Mouse (Mus musculus): ENCODE data around the gene Chuk. TPM values are rescaled to one million over a fixed set of nuclear protein-coding genes. Genes with fewer than 3 reads are reported as not detected.

The Chuk gene
- polyA plus RNA-seq (2014; fragmentation: Nextera tagmentation; extraction: Ambion mirVana), result 59.6 and 62.9 TPM in 2 replicates

GRCm38 (mm10) chr19:44106831-44107660 lies at the start of gene Chuk:
Gene Chuk, minus strand, starts transcription at chr19:44107480.
- Histone ChIP-seq H3K27ac (ENCODE audit: low read depth, low read length) (no peak within 1 kb of the TSS), H3K9ac (ENCODE audit: low read length) (peak within 1 kb of the TSS; percentile 90), H3K27me3 (ENCODE audit: control insufficient read depth, insufficient read depth, low read length) (no peaks in the 10 kb centered on the region), H3K9me3 (ENCODE audit: control insufficient read depth, low read length) (no peaks in the 10 kb centered on the region), H3K36me3 (ENCODE audit: control insufficient read depth, insufficient read depth, low read length) (no peaks in the 10 kb centered on the region; the same call in 1 of the 2 replicates), H3K4me1 (replicated peaks; ENCODE audit: control insufficient read depth, insufficient read depth, low read length) (peaks cover 6% of the 10 kb centered on the region), H3K4me2 (ENCODE audit: low read depth, low read length, severe bottlenecking) (peak within 1 kb of the TSS; percentile 88), H3K4me3 (ENCODE audit: low read depth, low read length) (peak within 1 kb of the TSS; percentile 96)
- WGBS, result 1% methylated on average over 65 of the region's 67 CpGs
- ATAC-seq (replicated peaks; ENCODE audit: low FRiP score), result peak; percentile 98
- DNase-seq (ENCODE audit: low spot score), result peak; percentile 98

DNA sequence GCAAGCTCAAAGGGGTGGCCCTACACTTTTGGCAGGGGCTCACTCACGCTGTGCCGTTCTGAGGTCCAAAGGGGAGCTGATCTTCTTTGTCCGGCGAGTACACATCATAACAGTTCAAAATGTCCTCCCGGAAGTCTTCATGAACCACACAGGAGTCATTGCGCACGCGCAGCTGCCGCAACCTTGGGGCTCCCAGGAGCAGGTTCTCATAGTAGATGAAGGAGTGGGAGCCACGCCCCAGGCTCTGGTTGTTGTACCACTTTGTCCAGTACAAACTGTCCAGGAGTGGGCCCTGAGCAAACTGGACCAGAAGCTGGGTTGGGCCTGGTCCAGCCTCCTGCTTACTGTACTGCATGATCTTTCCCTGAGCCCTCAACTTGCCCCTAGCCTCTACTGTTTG lies 49.7 kb upstream of the Chuk start:
- no peak for ATAC-seq (replicated peaks; ENCODE audit: low FRiP score)
- 96% methylated on average over 10 of the region's 10 CpGs for WGBS
- no peaks in the 10 kb centered on the region for H3K36me3 ChIP-seq (ENCODE audit: control insufficient read depth, insufficient read depth, low read length)
- no peak overlapping the region for H3K4me3 ChIP-seq (ENCODE audit: low read depth, low read length)
- DNase-seq (ENCODE audit: low spot score), result no peak
- no peak overlapping the region for H3K27ac ChIP-seq (ENCODE audit: low read depth, low read length)
- no peaks in the 10 kb centered on the region for H3K9me3 ChIP-seq (ENCODE audit: control insufficient read depth, low read length)
- no peak overlapping the region for H3K4me2 ChIP-seq (ENCODE audit: low read depth, low read length, severe bottlenecking)
- no peaks in the 10 kb centered on the region for H3K4me1 ChIP-seq (replicated peaks; ENCODE audit: control insufficient read depth, insufficient read depth, low read length)
- no peak overlapping the region for H3K9ac ChIP-seq (ENCODE audit: low read length)
- no peaks in the 10 kb centered on the region for H3K27me3 ChIP-seq (ENCODE audit: control insufficient read depth, insufficient read depth, low read length)

- no peak overlapping the region for H3K27ac ChIP-seq (ENCODE audit: low read depth, low read length)
- no peaks in the 10 kb centered on the region for H3K36me3 ChIP-seq (ENCODE audit: control insufficient read depth, insufficient read depth, low read length)
- no peaks in the 10 kb centered on the region for H3K9me3 ChIP-seq (ENCODE audit: control insufficient read depth, low read length)
- no peak overlapping the region for H3K9ac ChIP-seq (ENCODE audit: low read length)
- ATAC-seq (replicated peaks; ENCODE audit: low FRiP score), result no peak
- no peaks in the 10 kb centered on the region for H3K4me1 ChIP-seq (replicated peaks; ENCODE audit: control insufficient read depth, insufficient read depth, low read length)
- no peaks in the 10 kb centered on the region for H3K27me3 ChIP-seq (ENCODE audit: control insufficient read depth, insufficient read depth, low read length)
- no peak for DNase-seq (ENCODE audit: low spot score)
- WGBS, result 84% methylated on average over 5 of the region's 5 CpGs
- H3K4me2 ChIP-seq (ENCODE audit: low read depth, low read length, severe bottlenecking), result no peak overlapping the region
- H3K4me3 ChIP-seq (ENCODE audit: low read depth, low read length), result no peak overlapping the region
These were observed 46.5 kb upstream of the Chuk start for GRCm38 (mm10) chr19:44153781-44154180.

- no peaks in the 10 kb centered on the region for H3K36me3 ChIP-seq (ENCODE audit: control insufficient read depth, insufficient read depth, low read length)
These were observed 41.7 kb upstream of the Chuk start for GRCm38 (mm10) chr19:44148991-44149390.

DNA sequence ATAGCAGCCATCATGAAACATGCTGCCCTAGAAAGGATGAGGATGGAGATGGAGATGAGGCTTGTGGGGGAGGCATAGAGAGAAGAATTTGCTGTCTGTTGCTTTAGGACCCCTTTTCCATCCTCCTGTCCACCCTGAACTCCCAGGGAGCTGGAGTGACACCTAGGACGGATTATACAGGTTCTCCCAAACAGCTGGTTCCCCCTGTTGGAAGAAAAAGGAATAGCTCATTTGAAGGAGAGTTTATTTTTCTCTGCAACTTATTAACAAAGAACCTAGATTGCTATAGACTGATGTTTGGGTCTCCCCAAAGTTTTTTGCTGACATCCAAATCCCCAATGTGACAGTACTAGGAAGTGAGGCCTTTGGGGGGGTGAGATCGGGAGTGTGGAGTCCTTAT lies 41.1 kb upstream of the Chuk start:
- no peak for DNase-seq (ENCODE audit: low spot score)
- no peaks in the 10 kb centered on the region for H3K9me3 ChIP-seq (ENCODE audit: control insufficient read depth, low read length)
- no peak for ATAC-seq (replicated peaks; ENCODE audit: low FRiP score)
- H3K9ac ChIP-seq (ENCODE audit: low read length), result no peak overlapping the region
- H3K27ac ChIP-seq (ENCODE audit: low read depth, low read length), result no peak overlapping the region
- no peak overlapping the region for H3K4me3 ChIP-seq (ENCODE audit: low read depth, low read length)
- no peaks in the 10 kb centered on the region for H3K36me3 ChIP-seq (ENCODE audit: control insufficient read depth, insufficient read depth, low read length)
- H3K27me3 ChIP-seq (ENCODE audit: control insufficient read depth, insufficient read depth, low read length), result no peaks in the 10 kb centered on the region
- 34% methylated on average over 2 of the region's 2 CpGs for WGBS
- peaks cover 6% of the 10 kb centered on the region for H3K4me1 ChIP-seq (replicated peaks; ENCODE audit: control insufficient read depth, insufficient read depth, low read length)
- no peak overlapping the region for H3K4me2 ChIP-seq (ENCODE audit: low read depth, low read length, severe bottlenecking)

More at GRCm38 (mm10) chr19:44148991-44149390, 41.7 kb upstream of the Chuk start:
- DNase-seq (ENCODE audit: low spot score), result no peak
- no peak overlapping the region for H3K4me2 ChIP-seq (ENCODE audit: low read depth, low read length, severe bottlenecking)
- peaks cover 6% of the 10 kb centered on the region for H3K4me1 ChIP-seq (replicated peaks; ENCODE audit: control insufficient read depth, insufficient read depth, low read length)
- H3K27ac ChIP-seq (ENCODE audit: low read depth, low read length), result no peak overlapping the region
- ATAC-seq (replicated peaks; ENCODE audit: low FRiP score), result no peak
- no peaks in the 10 kb centered on the region for H3K9me3 ChIP-seq (ENCODE audit: control insufficient read depth, low read length)
- no peak overlapping the region for H3K4me3 ChIP-seq (ENCODE audit: low read depth, low read length)
- WGBS, result 80% methylated on average over 2 of the region's 2 CpGs
- H3K9ac ChIP-seq (ENCODE audit: low read length), result no peak overlapping the region
- H3K27me3 ChIP-seq (ENCODE audit: control insufficient read depth, insufficient read depth, low read length), result no peaks in the 10 kb centered on the region

GRCm38 (mm10) chr19:44146951-44147350 lies 39.7 kb upstream of the Chuk start:
- no peak overlapping the region for H3K27ac ChIP-seq (ENCODE audit: low read depth, low read length)
- H3K4me2 ChIP-seq (ENCODE audit: low read depth, low read length, severe bottlenecking), result no peak overlapping the region
- ATAC-seq (replicated peaks; ENCODE audit: low FRiP score), result no peak
- no peaks in the 10 kb centered on the region; the same call in 1 of the 2 replicates for H3K36me3 ChIP-seq (ENCODE audit: control insufficient read depth, insufficient read depth, low read length)
- no peak for DNase-seq (ENCODE audit: low spot score)
- no peak overlapping the region for H3K9ac ChIP-seq (ENCODE audit: low read length)
- H3K9me3 ChIP-seq (ENCODE audit: control insufficient read depth, low read length), result no peaks in the 10 kb centered on the region
- no peak overlapping the region for H3K4me3 ChIP-seq (ENCODE audit: low read depth, low read length)
- WGBS, result 96% methylated on average over 8 of the region's 8 CpGs
- H3K4me1 ChIP-seq (replicated peaks; ENCODE audit: control insufficient read depth, insufficient read depth, low read length), result peaks cover 6% of the 10 kb centered on the region
- H3K27me3 ChIP-seq (ENCODE audit: control insufficient read depth, insufficient read depth, low read length), result no peaks in the 10 kb centered on the region

DNA sequence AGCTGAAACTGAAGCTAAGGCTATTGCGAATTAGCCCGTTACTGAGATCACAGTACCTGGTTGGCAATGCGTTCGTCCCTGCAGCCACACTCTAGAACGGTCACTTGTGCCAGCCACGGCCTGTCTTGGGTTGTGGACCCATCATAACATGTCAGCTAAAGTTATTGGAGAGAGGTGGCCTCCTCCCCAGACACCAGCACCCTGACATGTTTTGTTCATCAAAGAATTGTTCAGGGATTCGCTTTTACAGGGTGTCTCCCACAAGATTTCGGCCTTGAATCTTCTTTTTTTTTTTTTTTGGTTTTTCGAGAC lies 39.2 kb upstream of the Chuk start:
- WGBS, result 67% methylated on average over 9 of the region's 9 CpGs
- DNase-seq (ENCODE audit: low spot score) (no peak), ATAC-seq (replicated peaks; ENCODE audit: low FRiP score) (no peak)
- Histone ChIP-seq H3K27me3 (ENCODE audit: control insufficient read depth, insufficient read depth, low read length) (no peaks in the 10 kb centered on the region), H3K9ac (ENCODE audit: low read length) (peak overlapping the region; percentile 73; the same call in 1 of the 2 replicates), H3K4me2 (ENCODE audit: low read depth, low read length, severe bottlenecking) (peak overlapping the region; percentile 70), H3K4me3 (ENCODE audit: low read depth, low read length) (peak overlapping the region; percentile 58), H3K9me3 (ENCODE audit: control insufficient read depth, low read length) (no peaks in the 10 kb centered on the region), H3K4me1 (replicated peaks; ENCODE audit: control insufficient read depth, insufficient read depth, low read length) (peaks cover 6% of the 10 kb centered on the region), H3K36me3 (ENCODE audit: control insufficient read depth, insufficient read depth, low read length) (peaks cover 4% of the 10 kb centered on the region; the same call in 1 of the 2 replicates), H3K27ac (ENCODE audit: low read depth, low read length) (no peak overlapping the region)

DNA sequence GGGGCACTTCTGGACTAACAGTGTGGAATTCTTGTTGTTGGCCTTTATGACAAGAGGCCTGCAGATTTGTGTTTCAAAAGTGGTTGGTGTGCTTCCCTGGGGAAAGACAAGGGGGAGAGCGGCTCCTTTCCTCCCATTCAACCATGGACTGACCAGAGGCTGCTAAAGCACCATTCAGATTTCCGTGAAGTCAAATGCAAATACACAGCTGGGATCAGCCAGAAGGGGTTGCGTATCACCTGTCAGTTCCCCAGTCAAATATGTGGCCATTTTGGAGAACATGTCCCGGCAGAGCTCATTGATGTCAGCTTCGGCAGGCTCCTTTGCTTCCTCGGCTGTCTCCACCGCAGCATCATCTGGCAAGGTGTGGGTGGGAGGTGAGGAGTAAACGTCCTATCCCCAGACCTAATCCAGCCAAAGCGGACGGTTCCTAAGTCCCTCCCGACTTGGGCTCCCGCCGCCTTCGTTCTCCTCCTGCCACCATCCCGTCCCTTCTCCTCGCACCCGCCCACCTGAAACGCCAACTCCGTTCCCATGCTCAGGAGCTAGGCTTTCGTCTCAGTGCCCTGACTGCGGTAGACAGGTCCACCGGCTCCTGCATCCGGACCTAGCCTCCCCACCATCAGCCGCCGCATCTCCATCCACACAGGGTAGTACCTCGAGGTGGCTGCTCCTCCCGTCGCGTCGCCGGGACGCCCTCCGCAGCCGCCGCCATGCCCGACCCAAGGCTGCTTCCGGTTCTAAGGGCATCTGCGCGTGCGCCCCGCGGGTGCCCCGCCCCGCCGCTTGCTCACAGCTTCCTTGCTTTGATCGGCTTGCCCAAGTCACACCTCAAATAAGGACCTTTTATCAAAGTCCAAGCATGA lies 38.7 kb upstream of the Chuk start, which contains the start of gene Bloc1s2:
TSS of gene Bloc1s2 (minus strand) at position 745 of the 866 bp plus-strand sequence.
- H3K4me1 ChIP-seq (replicated peaks; ENCODE audit: control insufficient read depth, insufficient read depth, low read length), result peaks cover 6% of the 10 kb centered on the region
- peak; percentile 65 for ATAC-seq (replicated peaks; ENCODE audit: low FRiP score)
- WGBS, result 4% methylated on average over 46 of the region's 46 CpGs
- H3K9me3 ChIP-seq (ENCODE audit: control insufficient read depth, low read length), result no peaks in the 10 kb centered on the region
- no peaks in the 10 kb centered on the region for H3K27me3 ChIP-seq (ENCODE audit: control insufficient read depth, insufficient read depth, low read length)
- H3K4me3 ChIP-seq (ENCODE audit: low read depth, low read length), result peak within 1 kb of the TSS; percentile 58
- peak within 1 kb of the TSS; percentile 73 for H3K9ac ChIP-seq (ENCODE audit: low read length)
- peak; percentile 90 for DNase-seq (ENCODE audit: low spot score)
- H3K4me2 ChIP-seq (ENCODE audit: low read depth, low read length, severe bottlenecking), result peak within 1 kb of the TSS; percentile 70
- H3K36me3 ChIP-seq (ENCODE audit: control insufficient read depth, insufficient read depth, low read length), result peaks cover 7% of the 10 kb centered on the region; the same call in 1 of the 2 replicates
- no peak within 1 kb of the TSS for H3K27ac ChIP-seq (ENCODE audit: low read depth, low read length)

All from forebrain, embryonic 11.5 days (tissue).